Mouse (Mus musculus) lung, embryonic 15.5 days (tissue): ENCODE measurements around the gene Kif1a. TPM values are rescaled to one million over a fixed set of nuclear protein-coding genes. Genes with fewer than 3 reads are reported as not detected.
A peak's percentile ranks its signal among the peaks of the same experiment; 100 is the strongest.
"Not testable (repeated sequence)": the region's sequence is repeated elsewhere in the genome, so short reads cannot be mapped to it uniquely, and the experiment has no call there.

Source experiments
- ATAC-seq: fragments of 200-750 bp; cut with Nextera tagmentation; 2 replicates; pipeline ENCODE4 v1.8.0; 2017; ENCODE audit warnings: moderate number of reproducible peaks, borderline replicate concordance; ENCODE audit not compliant: low FRiP score, low TSS enrichment; ENCODE audit errors: extremely low read depth
- H3K27ac ChIP-seq: fragments of 300-500 bp; sonication (generic); 2 replicates; pipeline ENCODE4 v1.5.1; 2015; ENCODE audit warnings: moderate library complexity, mild to moderate bottlenecking, inconsistent platforms
- H3K27me3 ChIP-seq: fragments of 300-500 bp; sonication (generic); 2 replicates; pipeline ENCODE4 v1.6.1; 2015; ENCODE audit warnings: inconsistent platforms
- H3K36me3 ChIP-seq: fragments of 300-500 bp; sonication (generic); 2 replicates; pipeline ENCODE4 v1.6.1; 2015; ENCODE audit warnings: inconsistent platforms
- H3K4me1 ChIP-seq: fragments of 300-500 bp; sonication (generic); 2 replicates; pipeline ENCODE4 v1.6.1; 2015; ENCODE audit warnings: inconsistent platforms
- H3K4me2 ChIP-seq: fragments of 300-500 bp; sonication (generic); 2 replicates; pipeline ENCODE4 v1.6.1; 2015; ENCODE audit warnings: inconsistent platforms, mild to moderate bottlenecking, moderate library complexity
- H3K4me3 ChIP-seq: fragments of 300-500 bp; sonication (generic); 2 replicates; pipeline ENCODE4 v1.5.1; 2015; ENCODE audit warnings: mild to moderate bottlenecking, inconsistent platforms
- H3K9ac ChIP-seq: fragments of 300-500 bp; sonication (generic); 2 replicates; pipeline ENCODE4 v1.6.1; 2015; ENCODE audit warnings: inconsistent platforms
- H3K9me3 ChIP-seq: fragments of 300-500 bp; sonication (generic); 2 replicates; pipeline ENCODE4 v1.6.1; 2016; ENCODE audit warnings: inconsistent platforms
- WGBS: fragments of 180-500 bp; shearing (Covaris S2); methylation state at CpG from one replicate; pipeline ENCODE4 v1.1.7; 2015; 5-methylcytosine and 5-hydroxymethylcytosine counted together
- polyA plus RNA-seq: library from polyadenylated mRNA; unstranded; fragments of >200 nt; fragmentation: Nextera tagmentation; extraction: Ambion mirVana; gene quantifications from 2 replicates; pipeline ENCODE4 v1.2.1, GENCODE M21; 2015

Gene Kif1a
- polyA plus RNA-seq, 1 experiment from 2014 or later = 10.8 TPM

- no peaks in the 10 kb centered on the region; the same call in 1 of the 2 replicates for H3K27me3 ChIP-seq
- no peak overlapping the region for H3K4me3 ChIP-seq
- H3K27ac ChIP-seq = no peak overlapping the region
- H3K9ac ChIP-seq = no peak overlapping the region
- no peaks in the 10 kb centered on the region for H3K9me3 ChIP-seq
- WGBS = 11% methylated on average over 11 of the region's 11 CpGs
- H3K4me2 ChIP-seq = 0 out of 2 replicates have a peak overlapping the region, but pooled peaks have one; percentile 19
- peaks cover 30% of the 10 kb centered on the region for H3K4me1 ChIP-seq
- peak; percentile 33; the same call in 1 of the 2 replicates for ATAC-seq
- H3K36me3 ChIP-seq = no peaks in the 10 kb centered on the region
These were observed 122.6 kb downstream of the Kif1a start for GRCm38 (mm10) chr1:92979073-92979602.

GRCm38 (mm10) chr1:92978645-92979044 is 123.1 kb downstream of the Kif1a start:
- 25% methylated on average over 7 of the region's 7 CpGs for WGBS
- no peak overlapping the region for H3K27ac ChIP-seq
- H3K4me2 ChIP-seq = 0 out of 2 replicates have a peak overlapping the region, but pooled peaks have one; percentile 19
- no peaks in the 10 kb centered on the region for H3K36me3 ChIP-seq
- no peak for ATAC-seq
- H3K4me3 ChIP-seq = no peak overlapping the region
- H3K27me3 ChIP-seq = no peaks in the 10 kb centered on the region; the same call in 1 of the 2 replicates
- H3K4me1 ChIP-seq = peaks cover 30% of the 10 kb centered on the region
- no peaks in the 10 kb centered on the region for H3K9me3 ChIP-seq
- H3K9ac ChIP-seq = no peak overlapping the region

GRCm38 (mm10) chr1:92976141-92976566 is 125.6 kb downstream of the Kif1a start:
- WGBS = 11% methylated on average over 6 of the region's 6 CpGs
- peak; percentile 56; the same call in 1 of the 2 replicates for ATAC-seq
- Histone ChIP-seq H3K9me3 (no peaks in the 10 kb centered on the region), H3K27ac (no peak overlapping the region), H3K4me1 (peaks cover 30% of the 10 kb centered on the region), H3K4me2 (no peak overlapping the region), H3K4me3 (no peak overlapping the region), H3K27me3 (no peaks in the 10 kb centered on the region; the same call in 1 of the 2 replicates), H3K36me3 (no peaks in the 10 kb centered on the region), H3K9ac (no peak overlapping the region)

GRCm38 (mm10) chr1:92972854-92973253 is 128.9 kb downstream of the Kif1a start:
- 25% methylated on average over 1 of the region's 1 CpGs for WGBS
- Histone ChIP-seq H3K27me3 (no peaks in the 10 kb centered on the region; the same call in 1 of the 2 replicates), H3K4me3 (no peak overlapping the region), H3K27ac (no peak overlapping the region), H3K4me1 (peaks cover 15% of the 10 kb centered on the region), H3K36me3 (no peaks in the 10 kb centered on the region), H3K9me3 (no peaks in the 10 kb centered on the region), H3K9ac (no peak overlapping the region), H3K4me2 (no peak overlapping the region)
- ATAC-seq = no peak

- H3K9ac ChIP-seq = no peak overlapping the region
- no peak overlapping the region for H3K27ac ChIP-seq
- no peak overlapping the region for H3K4me2 ChIP-seq
- WGBS = 78% methylated on average over 7 of the region's 7 CpGs
- H3K4me1 ChIP-seq = peaks cover 15% of the 10 kb centered on the region
- H3K36me3 ChIP-seq = no peaks in the 10 kb centered on the region
- ATAC-seq = no peak
- H3K27me3 ChIP-seq = no peaks in the 10 kb centered on the region
- H3K4me3 ChIP-seq = no peak overlapping the region
- no peaks in the 10 kb centered on the region for H3K9me3 ChIP-seq
These were observed 129.6 kb downstream of the Kif1a start for GRCm38 (mm10) chr1:92971879-92972795.

- H3K9me3 ChIP-seq, H3K4me1 ChIP-seq, H3K36me3 ChIP-seq, H3K4me3 ChIP-seq, H3K4me2 ChIP-seq, ATAC-seq, H3K27me3 ChIP-seq, H3K9ac ChIP-seq, H3K27ac ChIP-seq: not testable (repeated sequence)
- WGBS = 85% methylated on average over 6 of the region's 6 CpGs
These were observed 131.0 kb downstream of the Kif1a start for GRCm38 (mm10) chr1:92970791-92971190.

Other genes starting within 250 kb of the Kif1a start
- 0.27 and 0.43 TPM in 2 replicates for gene Ankmy1, start 199.0 kb downstream of the Kif1a start, polyA plus RNA-seq
- 9.9 and 11.5 TPM in 2 replicates for gene Dusp28, start 195.0 kb downstream of the Kif1a start, polyA plus RNA-seq
- gene Rnpepl1, start 191.2 kb downstream of the Kif1a start, polyA plus RNA-seq = 41.9 and 43.0 TPM in 2 replicates
- gene Capn10, start 167.6 kb downstream of the Kif1a start, polyA plus RNA-seq = 27.7 and 30.4 TPM in 2 replicates
- 0.36 and 0.62 TPM in 2 replicates for gene Gpr35, start 151.1 kb downstream of the Kif1a start, polyA plus RNA-seq
- not detected in 2 replicates for gene Aqp12, start 95.6 kb downstream of the Kif1a start, polyA plus RNA-seq
- not detected in 2 replicates for gene Agxt, start 33.3 kb upstream of the Kif1a start, polyA plus RNA-seq
- 14.1 and 16.7 TPM in 2 replicates for gene 2310007B03Rik, start 59.0 kb upstream of the Kif1a start, polyA plus RNA-seq
- gene Crocc2, start 66.8 kb upstream of the Kif1a start, polyA plus RNA-seq = 3.2 and 3.7 TPM in 2 replicates
- 19.6 and 23.2 TPM in 2 replicates for gene Sned1, start 133.9 kb upstream of the Kif1a start, polyA plus RNA-seq
- gene Mterf4, start 204.0 kb upstream of the Kif1a start, polyA plus RNA-seq = 29.5 and 32.7 TPM in 2 replicates
- 63.3 and 70.5 TPM in 2 replicates for gene Ppp1r7, start 240.9 kb upstream of the Kif1a start, polyA plus RNA-seq
- gene Pask, start 241.5 kb upstream of the Kif1a start, polyA plus RNA-seq = 16.4 and 17.8 TPM in 2 replicates